Mouse (Mus musculus) T-helper 1 cell (primary cell): Measurements from ENCODE around the gene Kif22.

Experiments used
- in situ Hi-C: fragments of 300-600 bp; cut with MboI, MseI; formaldehyde crosslinking; loops from one replicate; pipeline ENCODE4 v1.15.1; 2025; ENCODE audit warnings: high pct_unique_total_duplicates

Gene Kif22

GRCm38 (mm10) chr7:127017950-127018345 is 24.3 kb downstream of the Kif22 start:
- in situ Hi-C loops = no loop called here

- in situ Hi-C loops = no loop called here
These were observed 25.0 kb downstream of the Kif22 start, which contains the start of gene Pagr1a for GRCm38 (mm10) chr7:127016971-127017949. TSS of gene Pagr1a (minus strand) at chr7:127017352.

DNA sequence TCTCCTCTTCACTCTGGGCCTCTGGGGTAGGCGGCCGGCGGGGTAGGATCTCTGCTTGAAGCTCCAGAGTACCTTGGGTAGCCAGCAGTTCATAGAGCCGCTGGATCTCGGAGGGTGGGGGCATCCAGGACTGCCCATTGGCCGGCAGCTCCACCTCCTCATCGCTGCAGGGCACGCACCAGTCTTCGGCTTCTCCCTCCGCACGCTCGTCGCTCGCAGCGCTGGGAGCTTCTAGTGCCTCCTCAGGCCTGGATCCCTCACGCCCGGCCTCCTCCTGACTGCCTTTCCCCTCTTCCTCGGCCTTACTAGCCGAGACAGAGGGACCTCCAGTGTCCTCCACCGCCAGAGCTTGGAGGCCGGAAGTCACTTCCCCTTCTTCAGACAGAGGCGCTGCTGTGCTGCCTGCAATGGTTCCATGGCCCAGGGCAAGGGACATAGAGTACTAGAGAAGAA is 25.8 kb downstream of the Kif22 start:
- in situ Hi-C loops = no loop called here

DNA sequence TGATC is 26.0 kb downstream of the Kif22 start, which contains the start of gene Pagr1b:
Gene Pagr1b, minus strand, starts transcription at position 4 of the 5 bp plus-strand sequence.
- in situ Hi-C loops = no loop called here

DNA sequence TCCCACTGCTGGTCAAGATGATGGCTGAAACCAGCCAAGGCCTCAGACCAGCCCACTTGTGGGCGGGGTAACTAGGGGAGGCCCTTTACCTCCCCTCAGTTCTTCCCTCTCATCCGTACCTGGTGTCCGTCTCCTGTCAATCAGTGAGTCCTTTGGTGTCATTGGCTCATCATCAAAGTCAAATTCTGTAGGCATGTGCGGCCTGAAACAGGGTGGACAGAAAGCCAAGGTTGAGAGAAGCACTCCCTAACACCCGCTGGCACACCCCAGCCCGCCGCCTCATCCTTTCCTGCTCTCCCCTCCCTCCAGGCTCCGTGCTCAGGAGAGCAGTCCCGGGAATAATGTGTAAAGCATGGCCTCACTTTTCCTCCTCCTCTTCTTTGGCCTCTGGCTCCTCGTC is 26.2 kb downstream of the Kif22 start:
- in situ Hi-C loops = no loop called here

DNA sequence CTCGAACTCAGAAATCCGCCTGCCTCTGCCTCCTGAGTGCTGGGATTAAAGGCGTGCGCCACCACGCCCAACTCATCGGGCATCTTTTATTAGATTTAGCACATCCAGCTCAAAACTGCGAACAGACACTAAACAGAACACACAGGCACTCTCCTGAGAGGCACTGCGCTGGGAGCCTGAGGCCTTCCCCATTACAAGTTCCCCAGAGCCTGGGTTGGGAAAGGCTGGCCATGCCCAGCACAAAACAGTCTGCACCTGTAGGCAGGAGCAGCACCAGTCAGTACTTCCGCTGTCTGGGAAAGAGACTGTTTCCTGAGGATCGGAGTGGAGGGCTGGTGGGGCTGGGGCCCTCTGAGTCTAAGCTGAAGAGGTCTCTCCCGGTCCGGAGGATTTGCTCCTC is 27.3 kb downstream of the Kif22 start:
- in situ Hi-C loops = no loop called here

DNA sequence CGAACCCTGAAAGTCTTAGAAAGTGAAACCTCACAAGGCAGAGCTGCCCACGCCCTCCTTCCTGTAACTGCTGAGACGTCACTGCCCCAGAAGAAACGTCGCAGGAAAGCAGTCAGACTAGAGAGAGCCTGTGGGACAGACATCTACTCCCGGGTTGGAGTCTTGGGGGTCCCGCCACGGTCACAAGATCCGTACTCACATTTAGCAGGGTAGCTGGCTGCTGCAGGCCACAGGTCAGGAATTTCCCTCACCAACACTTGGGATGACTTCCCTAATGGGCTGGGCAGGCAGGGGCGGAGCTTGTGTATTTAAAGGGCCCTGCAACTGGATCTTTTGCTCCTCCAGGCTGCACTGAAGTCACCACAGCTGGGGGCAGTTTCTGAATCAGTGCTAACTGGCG is 28.0 kb downstream of the Kif22 start, which contains the start of gene Mvp:
Gene Mvp, minus strand, starts transcription at position 302 of the 400 bp plus-strand sequence.
- in situ Hi-C loops = no loop called here

DNA sequence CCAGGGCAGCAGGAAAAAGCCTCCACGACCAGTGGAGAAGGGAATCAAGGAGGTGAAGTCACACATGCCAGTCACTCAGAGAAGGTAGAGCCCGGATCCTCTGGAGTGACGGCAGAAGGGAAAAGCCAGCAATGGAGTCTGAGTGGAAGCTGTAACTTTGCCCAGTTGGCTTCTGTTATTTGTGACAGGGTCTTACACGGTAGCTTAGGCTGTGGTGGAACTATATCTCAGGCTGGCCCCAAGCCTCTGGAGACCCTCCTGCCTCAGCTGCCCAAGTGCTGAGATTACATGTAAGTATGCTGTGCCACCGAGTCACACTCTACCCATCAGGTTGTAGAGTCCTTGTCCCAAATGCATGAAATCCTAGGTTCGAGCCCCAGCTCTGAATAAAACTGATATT is 28.9 kb downstream of the Kif22 start:
- in situ Hi-C loops = no loop called here

DNA sequence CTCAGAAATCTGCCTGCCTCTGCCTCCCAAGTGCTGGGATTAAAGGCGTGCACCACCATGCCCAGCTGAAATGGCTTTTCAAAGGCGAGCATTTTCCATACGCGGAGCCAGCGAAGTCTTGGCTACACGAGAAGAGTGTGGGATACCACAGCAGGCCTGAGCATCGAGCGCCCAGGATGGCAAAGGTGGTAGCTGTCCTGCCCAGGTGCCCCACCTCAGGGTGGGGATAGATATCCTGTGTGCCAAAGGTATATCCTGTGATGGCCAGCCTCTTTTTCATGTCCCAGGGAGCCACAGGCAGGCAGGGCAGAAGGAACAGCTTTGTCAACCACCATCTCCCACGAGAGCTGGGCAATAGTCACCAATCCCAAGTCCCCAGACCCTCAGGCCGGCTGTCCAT is 29.4 kb downstream of the Kif22 start:
- in situ Hi-C loops = no loop called here

DNA sequence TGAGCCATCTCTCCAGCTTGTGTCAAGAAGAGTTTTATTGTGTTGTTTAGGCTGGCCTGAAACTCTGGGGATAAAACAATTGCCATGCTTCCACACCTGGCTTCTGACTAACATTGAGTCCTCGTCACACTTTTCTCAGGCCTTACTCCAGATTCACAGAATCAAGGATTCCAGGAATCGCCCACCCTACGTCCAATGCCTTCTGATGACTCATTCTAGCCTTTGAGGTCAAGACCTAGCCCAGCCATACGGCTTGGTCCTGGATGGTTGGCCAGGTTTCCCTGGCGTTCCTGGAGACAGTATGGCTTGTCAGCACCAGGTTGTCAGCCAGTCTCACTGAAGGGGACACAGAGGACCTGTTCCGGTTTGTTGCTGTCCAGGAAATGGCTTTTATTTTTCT is 29.9 kb downstream of the Kif22 start:
- in situ Hi-C loops = no loop called here

- in situ Hi-C loops = no loop called here
These were observed 30.6 kb downstream of the Kif22 start for GRCm38 (mm10) chr7:127011717-127012116.

GRCm38 (mm10) chr7:127011051-127011450 is 31.2 kb downstream of the Kif22 start:
- in situ Hi-C loops = no loop called here

DNA sequence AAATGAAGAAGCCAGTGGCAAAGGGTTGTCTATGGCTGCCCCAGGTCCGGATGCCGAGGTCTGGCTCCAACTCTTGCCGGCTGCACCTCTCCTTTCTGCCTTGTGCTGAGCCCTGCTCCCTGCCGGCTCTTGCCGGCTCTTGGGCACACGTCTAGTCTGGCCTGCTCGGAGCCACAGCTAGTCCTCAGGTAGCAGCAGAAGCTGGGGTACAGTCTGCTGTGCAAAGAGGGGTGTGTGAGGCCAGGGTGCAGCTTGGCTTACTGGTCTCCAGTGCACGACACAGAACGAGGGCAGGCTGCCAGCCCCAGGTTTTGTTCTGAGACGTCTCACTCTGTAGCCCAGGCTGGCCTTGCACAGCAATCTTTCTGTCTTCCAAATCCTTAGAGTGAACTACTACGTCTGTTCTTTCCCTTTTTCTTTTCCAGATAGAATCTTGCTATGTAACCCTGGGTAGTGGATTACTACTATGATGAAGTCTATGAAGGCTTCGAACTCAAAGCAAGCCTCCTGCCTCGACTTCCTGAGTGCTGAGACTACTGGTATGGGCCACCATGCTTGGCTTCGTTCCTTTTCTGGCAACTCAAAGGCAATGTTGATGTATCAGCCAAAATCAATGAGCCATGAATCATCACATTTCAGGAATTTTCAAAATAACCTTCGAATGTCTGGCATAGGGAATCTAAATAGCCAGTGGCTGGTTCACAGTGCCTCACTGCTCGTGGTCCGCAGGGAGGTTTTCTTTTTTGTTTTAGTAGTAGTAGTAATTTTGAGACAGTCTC is 32.8 kb downstream of the Kif22 start:
- in situ Hi-C loops = no loop called here

- in situ Hi-C loops = no loop called here
These were observed 33.8 kb downstream of the Kif22 start for GRCm38 (mm10) chr7:127008239-127009019.

GRCm38 (mm10) chr7:127007313-127008024 is 34.8 kb downstream of the Kif22 start:
- in situ Hi-C loops = no loop called here

DNA sequence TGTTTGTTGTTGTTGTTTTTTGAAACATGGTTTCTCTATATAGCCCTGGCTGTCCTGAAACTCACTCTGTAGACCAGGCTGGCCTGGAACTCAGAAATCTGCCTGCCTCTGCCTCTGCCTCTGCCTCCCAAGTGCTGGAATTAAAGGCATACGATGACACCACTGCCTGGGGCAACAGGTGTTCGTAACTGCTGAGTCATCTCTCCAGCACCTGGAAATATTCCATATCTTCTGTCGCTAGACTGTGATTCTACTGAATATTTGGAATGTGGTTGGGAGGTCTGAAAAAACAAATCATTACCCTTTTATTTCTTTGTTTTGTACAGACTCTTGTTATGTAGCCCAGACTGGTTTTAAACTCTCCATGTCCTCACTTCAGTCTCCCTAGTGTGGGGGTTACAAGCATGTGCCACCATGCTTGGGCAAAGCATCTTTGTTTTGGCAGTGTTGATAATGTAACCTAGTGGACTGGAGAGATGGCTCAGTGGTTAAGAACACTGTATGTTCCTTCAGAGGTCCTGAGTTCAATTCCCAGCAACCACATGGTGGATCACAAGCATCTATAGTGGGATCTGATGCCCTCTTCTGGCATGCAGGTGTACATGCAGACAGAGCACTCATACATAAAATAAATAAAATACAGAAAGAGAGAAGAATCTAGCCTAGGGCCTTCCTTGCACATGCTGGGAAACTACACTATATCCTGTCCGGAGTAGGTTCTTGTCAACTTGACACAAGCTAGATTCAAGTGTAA is 38.0 kb downstream of the Kif22 start:
- in situ Hi-C loops = no loop called here

- in situ Hi-C loops = no loop called here
These were observed 38.7 kb downstream of the Kif22 start for GRCm38 (mm10) chr7:127003620-127004019.

DNA sequence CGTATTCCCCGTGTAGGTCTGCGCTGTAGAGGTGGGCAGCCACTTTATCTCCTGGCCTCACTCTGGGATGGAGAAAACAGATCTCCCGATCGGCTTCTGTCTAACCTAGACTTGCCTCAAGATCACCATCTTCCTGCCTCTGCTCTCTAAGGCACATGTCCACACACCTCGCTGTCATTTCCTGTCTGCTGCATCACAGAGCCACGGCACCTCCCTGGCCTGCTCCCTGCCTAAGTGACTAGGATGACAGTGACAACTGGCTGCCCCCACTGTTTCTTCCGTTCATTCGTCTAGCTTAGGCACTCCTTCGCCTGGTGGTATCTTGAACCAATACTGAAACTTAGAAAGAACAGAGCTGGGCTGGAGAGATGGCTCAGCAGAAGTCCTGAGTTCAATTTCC is 42.7 kb downstream of the Kif22 start:
- in situ Hi-C loops = no loop called here

- in situ Hi-C loops = no loop called here
These were observed 45.8 kb downstream of the Kif22 start for GRCm38 (mm10) chr7:126996449-126996848.

DNA sequence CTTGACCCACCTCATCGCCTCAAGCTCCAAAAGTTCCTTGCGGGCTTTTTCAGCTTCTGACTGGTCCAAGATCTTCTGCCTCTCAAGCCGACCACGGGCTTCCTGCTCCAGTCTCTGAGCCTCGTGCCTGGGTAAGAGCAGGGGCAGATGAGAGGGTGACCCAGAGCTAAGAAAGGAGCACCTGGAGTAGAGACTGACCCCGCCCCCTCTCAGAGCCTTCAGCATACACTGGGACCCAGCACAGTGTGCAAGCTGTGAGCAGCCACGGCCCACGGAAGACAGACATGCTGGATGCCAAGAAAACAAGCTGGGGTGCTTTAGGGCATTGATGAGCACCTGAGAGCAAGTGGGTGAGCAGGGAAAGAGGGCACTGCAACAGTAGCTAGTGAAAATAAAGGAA is 53.5 kb downstream of the Kif22 start:
- in situ Hi-C loops = no loop called here

DNA sequence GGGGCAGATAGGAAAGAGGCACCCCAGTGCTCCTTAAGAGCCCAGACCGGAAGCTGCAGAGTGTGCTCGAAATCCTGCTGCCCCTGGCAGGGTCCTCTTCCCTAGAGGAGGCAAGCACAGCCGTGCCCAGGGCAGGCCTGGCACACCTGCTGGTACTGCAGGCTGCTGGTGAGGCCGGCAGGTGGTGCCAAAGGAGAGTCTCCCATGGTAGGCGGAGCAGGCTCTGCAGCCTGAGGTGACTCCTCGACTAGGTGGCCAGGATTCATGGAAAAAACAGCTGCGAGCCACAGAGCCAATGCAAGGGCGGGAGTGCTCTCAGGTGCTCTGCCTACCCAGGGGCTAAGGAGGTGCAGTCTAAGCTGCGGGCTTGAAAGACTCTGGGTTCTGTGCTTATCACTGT is 56.0 kb downstream of the Kif22 start:
- in situ Hi-C loops = no loop called here
